Mouse (Mus musculus) midbrain, postnatal 0 days (tissue): ENCODE data around the gene Wfdc3. TPM values are rescaled to one million over a fixed set of nuclear protein-coding genes. Genes with fewer than 3 reads are reported as not detected.
A peak's percentile ranks its signal among the peaks of the same experiment; 100 is the strongest.

Experiments
- ATAC-seq: fragments of 200-750 bp; cut with Nextera tagmentation; 2 replicates; pipeline ENCODE4 v1.8.0; 2017; ENCODE audit warnings: moderate number of reproducible peaks, mild to moderate bottlenecking, moderate TSS enrichment, moderate library complexity; ENCODE audit not compliant: low FRiP score
- DNase-seq: peaks from one replicate; pipeline ENCODE4 v3.0.0-alpha.2; 2015; ENCODE audit warnings: low spot score
- H3K27ac ChIP-seq: fragments of 300-500 bp; sonication (generic); 2 replicates; pipeline ENCODE4 v1.5.1; 2014; ENCODE audit warnings: low read depth, mild to moderate bottlenecking, low read length, mixed read lengths
- H3K27me3 ChIP-seq: fragments of 300-500 bp; sonication (generic); 2 replicates; pipeline ENCODE4 v1.6.1; 2014; ENCODE audit warnings: low read length, control low read depth, mixed read lengths; ENCODE audit not compliant: insufficient read depth
- H3K36me3 ChIP-seq: fragments of 300-500 bp; sonication (generic); 2 replicates; pipeline ENCODE4 v1.6.1; 2014; ENCODE audit warnings: low read length, control low read depth, mixed read lengths; ENCODE audit not compliant: insufficient read depth
- H3K4me1 ChIP-seq: fragments of 300-500 bp; sonication (generic); 2 replicates; pipeline ENCODE4 v1.6.1; 2014; ENCODE audit warnings: mild to moderate bottlenecking, control low read depth, antibody characterized with exemption, low read length, mixed read lengths; ENCODE audit not compliant: insufficient read depth
- H3K4me2 ChIP-seq: fragments of 300-500 bp; sonication (generic); 2 replicates; pipeline ENCODE4 v1.6.1; 2014; ENCODE audit warnings: low read depth, mild to moderate bottlenecking, low read length, mixed read lengths; ENCODE audit not compliant: poor library complexity, severe bottlenecking
- H3K4me3 ChIP-seq: fragments of 300-500 bp; sonication (generic); 2 replicates; pipeline ENCODE4 v1.5.1; 2014; ENCODE audit warnings: low read depth, mild to moderate bottlenecking, low read length, moderate library complexity
- H3K9ac ChIP-seq: fragments of 300-500 bp; sonication (generic); replicated peaks from 2 replicates; pipeline ENCODE4 v1.6.1; 2014; ENCODE audit warnings: mild to moderate bottlenecking, low read length, moderate library complexity, mixed read lengths; ENCODE audit not compliant: poor library complexity, severe bottlenecking
- H3K9me3 ChIP-seq: fragments of 300-500 bp; sonication (generic); 2 replicates; pipeline ENCODE4 v1.6.1; 2016; ENCODE audit warnings: low read length, control low read depth
- CTCF ChIP-seq: IDR thresholded peaks from 2 replicates; pipeline ENCODE4 v1.5.1; 2016; ENCODE audit warnings: antibody characterized with exemption, mild to moderate bottlenecking
- WGBS: fragments of 180-500 bp; shearing (Covaris S2); extraction: QIAGEN DNeasy Blood & Tissue Kit; methylation state at CpG from one replicate; pipeline ENCODE4 v1.1.7; 2014; 5-methylcytosine and 5-hydroxymethylcytosine counted together
- polyA plus RNA-seq: library from polyadenylated mRNA; unstranded; fragments of >200 nt; fragmentation: Nextera tagmentation; extraction: Ambion mirVana; gene quantifications from 2 replicates; pipeline ENCODE4 v1.2.1, GENCODE M21; 2015
- total RNA-seq: library from RNA; depleted of rRNA; stranded (reverse); fragments of >200 nt; gene quantifications from 2 replicates; pipeline ENCODE4 v1.2.3, GENCODE M21; 2014; rRNA removed

Wfdc3 gene
- total RNA-seq, result 0.16 and 1.3 TPM in 2 replicates
- 0.60 and 0.97 TPM in 2 replicates for polyA plus RNA-seq

DNA sequence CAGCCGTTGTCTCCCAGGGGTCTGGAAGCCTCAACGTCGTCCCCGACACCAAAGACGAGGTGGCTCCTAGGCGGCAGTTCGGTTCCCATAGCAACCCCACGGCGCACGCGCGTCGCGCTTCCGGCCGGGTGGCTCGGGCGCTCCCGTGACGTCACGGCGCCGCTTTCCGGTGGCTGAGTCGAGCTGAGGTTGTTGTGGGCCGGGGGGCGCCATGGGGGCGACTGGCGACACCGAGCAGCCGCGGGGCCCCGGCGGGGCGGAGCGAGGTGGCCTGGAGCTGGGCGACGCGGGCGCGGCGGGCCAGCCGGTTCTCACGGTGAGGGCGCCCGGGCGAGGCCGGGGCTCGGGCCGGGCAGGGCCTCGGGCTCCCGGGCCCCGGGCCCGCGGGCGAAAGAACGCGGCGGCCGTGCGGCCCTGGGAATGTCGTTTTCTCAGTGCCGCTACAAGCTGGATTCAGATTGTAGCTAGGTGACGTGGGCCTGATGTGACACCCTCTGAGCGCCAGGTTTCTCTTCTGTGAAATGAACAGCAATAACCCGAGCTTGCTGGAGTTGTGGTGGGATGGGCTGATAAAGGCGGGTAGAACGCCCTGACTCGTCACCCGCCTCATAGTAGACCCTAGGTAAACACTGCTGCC, at the start of gene Wfdc3, which contains the start of gene Dnttip1:
TSS of gene Wfdc3 (minus strand) at position 89 of the 637 bp plus-strand sequence.
TSS of gene Dnttip1 (plus strand) at position 141 of the 637 bp plus-strand sequence.
- Histone ChIP-seq H3K4me1 (peaks cover 9% of the 10 kb centered on the region; the same call in 1 of the 2 replicates), H3K4me3 (peak within 1 kb of the TSS; percentile 92), H3K36me3 (peaks cover 4% of the 10 kb centered on the region; the same call in 1 of the 2 replicates), H3K27me3 (no peaks in the 10 kb centered on the region; the same call in 1 of the 2 replicates), H3K9ac (peak within 1 kb of the TSS; percentile 94), H3K27ac (peak within 1 kb of the TSS; percentile 73), H3K4me2 (peak within 1 kb of the TSS; percentile 79), H3K9me3 (no peaks in the 10 kb centered on the region)
- peak; percentile 86 for ATAC-seq
- TF ChIP-seq CTCF, result no peak
- peak; percentile 95 for DNase-seq
- WGBS, result under 1% methylated on average over 66 of the region's 70 CpGs

DNA sequence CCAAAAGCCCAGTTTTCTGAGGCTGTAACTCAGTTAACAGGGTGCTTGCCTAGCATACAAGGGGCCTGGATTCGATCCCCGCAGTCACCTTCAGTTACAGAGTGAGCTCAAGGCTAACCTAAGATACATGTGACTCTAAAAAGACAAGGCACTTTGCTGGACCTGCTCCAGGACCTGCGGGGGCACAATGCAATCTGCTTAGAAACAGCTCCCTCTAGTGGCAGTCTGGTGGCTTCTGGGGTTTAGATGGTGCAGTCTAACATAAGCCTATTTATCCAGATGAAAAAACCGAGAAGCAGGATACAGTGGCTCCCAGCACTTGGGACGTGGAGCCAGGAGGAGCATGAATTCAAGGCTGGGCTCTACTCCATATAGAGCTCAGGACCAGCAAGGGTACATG, 48.6 kb upstream of the Wfdc3 start:
- Histone ChIP-seq H3K4me2 (no peak overlapping the region), H3K36me3 (peaks cover 40% of the 10 kb centered on the region; the same call in 1 of the 2 replicates), H3K4me1 (no peaks in the 10 kb centered on the region), H3K9ac (no peak overlapping the region), H3K9me3 (no peaks in the 10 kb centered on the region), H3K4me3 (no peak overlapping the region), H3K27me3 (no peaks in the 10 kb centered on the region), H3K27ac (no peak overlapping the region)
- 27% methylated on average over 5 of the region's 5 CpGs for WGBS
- TF ChIP-seq CTCF, result peak; percentile 88
- ATAC-seq, result no peak
- DNase-seq, result peak; percentile 95

DNA sequence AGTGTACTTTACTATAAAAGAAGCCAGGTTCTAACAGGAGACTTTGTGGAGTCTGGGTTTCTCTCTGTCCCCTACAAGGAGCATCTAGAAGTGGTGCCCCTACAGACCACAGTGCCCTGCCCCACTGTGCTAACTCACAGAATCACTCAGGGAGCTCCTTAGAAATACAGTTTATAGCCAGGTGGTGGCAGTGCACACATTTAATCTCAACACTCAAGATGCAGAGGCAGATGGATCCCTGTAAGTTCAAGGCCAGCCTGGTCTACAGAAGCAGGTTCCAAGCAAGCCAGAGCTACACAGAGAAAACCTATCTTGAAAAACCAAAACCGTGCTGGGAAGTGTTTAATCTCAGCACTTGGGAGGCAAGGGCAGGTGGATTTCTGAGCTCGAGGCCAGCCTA, 48.0 kb upstream of the Wfdc3 start:
- no peaks in the 10 kb centered on the region for H3K4me1 ChIP-seq
- peaks cover 40% of the 10 kb centered on the region; the same call in 1 of the 2 replicates for H3K36me3 ChIP-seq
- no peak overlapping the region for H3K4me2 ChIP-seq
- H3K9me3 ChIP-seq, result no peaks in the 10 kb centered on the region
- WGBS, result 96% methylated on average over 2 of the region's 2 CpGs
- no peaks in the 10 kb centered on the region for H3K27me3 ChIP-seq
- DNase-seq, result peak; percentile 36
- no peak overlapping the region for H3K27ac ChIP-seq
- ATAC-seq, result no peak
- H3K4me3 ChIP-seq, result no peak overlapping the region
- TF ChIP-seq CTCF, result peak; percentile 46
- no peak overlapping the region for H3K9ac ChIP-seq

DNA sequence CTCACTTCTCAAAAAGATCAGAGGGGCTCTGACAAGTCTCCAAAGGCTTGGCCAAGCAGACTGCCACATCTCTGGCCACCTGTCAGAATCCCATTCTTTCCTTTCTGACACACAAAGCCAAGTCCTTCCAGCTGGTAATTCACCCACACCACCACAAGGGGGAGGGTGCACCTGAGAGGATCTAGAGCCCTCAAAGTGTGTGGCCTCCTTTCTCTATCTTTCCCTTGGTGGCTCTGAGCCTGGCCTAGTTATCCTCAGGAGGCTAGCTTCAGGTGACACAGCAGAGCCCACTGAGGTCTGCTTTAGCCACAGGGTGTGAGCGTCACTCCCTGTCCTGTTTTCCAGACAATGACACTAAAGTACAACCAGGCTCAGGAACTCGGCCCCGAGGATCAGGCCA, 47.5 kb upstream of the Wfdc3 start:
- DNase-seq, result peak; percentile 38
- 90% methylated on average over 3 of the region's 3 CpGs for WGBS
- no peak overlapping the region for H3K4me3 ChIP-seq
- H3K27ac ChIP-seq, result no peak overlapping the region
- TF ChIP-seq CTCF, result peak; percentile 71
- H3K27me3 ChIP-seq, result no peaks in the 10 kb centered on the region
- ATAC-seq, result no peak
- no peak overlapping the region for H3K4me2 ChIP-seq
- peaks cover 40% of the 10 kb centered on the region; the same call in 1 of the 2 replicates for H3K36me3 ChIP-seq
- H3K9ac ChIP-seq, result no peak overlapping the region
- H3K4me1 ChIP-seq, result no peaks in the 10 kb centered on the region
- H3K9me3 ChIP-seq, result no peaks in the 10 kb centered on the region

GRCm38 (mm10) chr2:164792400-164793190, 46.9 kb upstream of the Wfdc3 start:
- Histone ChIP-seq H3K9me3 (no peaks in the 10 kb centered on the region), H3K9ac (no peak overlapping the region), H3K4me2 (no peak overlapping the region), H3K36me3 (peaks cover 40% of the 10 kb centered on the region; the same call in 1 of the 2 replicates), H3K4me3 (no peak overlapping the region), H3K27me3 (no peaks in the 10 kb centered on the region), H3K27ac (no peak overlapping the region), H3K4me1 (no peaks in the 10 kb centered on the region)
- no peak for TF ChIP-seq CTCF
- DNase-seq (no peak), ATAC-seq (no peak)
- WGBS, result 91% methylated on average over 12 of the region's 12 CpGs
